Mouse (Mus musculus): ENCODE data around the gene Gm47996. TPM values are rescaled to one million over a fixed set of nuclear protein-coding genes. Genes with fewer than 3 reads are reported as not detected.
A peak's percentile ranks its signal among the peaks of the same experiment; 100 is the strongest.

The Gm47996 gene
- polyA plus RNA-seq, 1 experiment from 2014 or later: not detected

DNA sequence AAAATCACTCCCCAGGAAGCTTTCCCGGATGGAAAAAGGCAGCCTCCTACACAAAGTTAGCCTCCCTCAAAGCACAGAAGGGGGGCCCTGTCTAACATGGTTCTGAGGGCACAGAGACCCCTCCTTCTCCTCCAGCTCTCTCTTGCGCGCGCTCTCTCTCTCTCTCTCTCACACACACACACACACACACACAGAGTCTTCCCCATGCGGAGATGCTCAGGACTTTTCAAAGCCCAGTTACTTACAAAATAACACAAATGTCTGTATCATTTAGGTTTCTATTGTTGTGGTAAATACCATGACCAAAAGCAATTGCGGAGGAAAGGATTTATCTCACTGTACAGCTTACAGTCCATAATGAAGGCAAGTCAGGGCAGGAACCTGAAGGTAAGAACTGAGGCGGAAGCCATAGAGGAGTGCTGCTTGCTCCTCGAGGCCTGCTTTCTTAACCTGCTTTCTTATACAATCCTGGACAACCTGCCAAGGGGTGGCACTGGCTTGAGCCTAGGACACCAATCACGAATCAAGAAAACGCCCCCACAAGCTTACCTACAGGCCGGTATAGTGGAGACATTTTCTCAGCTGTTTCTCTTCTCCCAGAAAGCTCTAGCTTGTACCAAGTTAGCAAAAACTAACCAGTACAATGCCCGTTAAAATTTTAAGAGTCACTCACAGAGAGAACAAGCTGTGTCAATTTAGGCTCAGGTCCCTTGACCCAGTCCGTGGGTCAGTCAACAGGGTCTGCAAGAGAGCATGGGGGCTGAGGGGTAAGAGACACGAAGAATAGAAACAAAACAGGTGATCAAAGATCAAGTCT lies 41.5 kb downstream of the Gm47996 start:
- Histone ChIP-seq H3K4me2 (ENCODE audit: low read depth, low read length) (peak overlapping the region; percentile 31), H3K4me1 (ENCODE audit: control insufficient read depth, insufficient read depth, low read length) (peaks cover 3% of the 10 kb centered on the region; the same call in 1 of the 2 replicates), H3K9ac (ENCODE audit: low read depth, low read length) (no peak overlapping the region), H3K27me3 (replicated peaks; ENCODE audit: control insufficient read depth, insufficient read depth, low read length) (no peaks in the 10 kb centered on the region), H3K9me3 (ENCODE audit: control insufficient read depth, low read length) (no peaks in the 10 kb centered on the region), H3K36me3 (ENCODE audit: control insufficient read depth, insufficient read depth, low read length) (no peaks in the 10 kb centered on the region), H3K27ac (ENCODE audit: low read length) (no peak overlapping the region), H3K4me3 (ENCODE audit: low read length) (no peak overlapping the region)
- WGBS: 81% methylated on average over 14 of the region's 14 CpGs
- ATAC-seq: peak; percentile 39

DNA sequence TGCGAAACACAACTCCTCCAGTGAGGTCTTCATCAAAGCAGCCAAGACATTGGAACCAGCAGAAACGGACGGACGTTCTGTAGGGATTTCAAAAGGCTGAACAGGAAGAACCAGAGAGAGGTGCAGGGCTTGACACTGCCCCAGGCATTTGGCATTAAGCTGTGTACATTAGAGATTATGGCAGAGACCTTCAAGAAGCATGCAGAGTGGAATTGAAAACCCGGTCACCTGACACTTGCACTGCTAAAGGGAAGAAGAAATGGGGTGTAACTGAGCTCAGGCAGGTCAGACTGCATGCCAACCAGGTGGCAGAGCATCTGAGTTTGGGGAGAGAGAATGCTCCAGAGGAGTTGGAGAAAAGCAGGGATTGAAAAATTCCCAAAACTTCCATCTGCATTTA lies 45.5 kb downstream of the Gm47996 start:
- no peak overlapping the region for H3K27ac ChIP-seq (ENCODE audit: low read length)
- ATAC-seq: no peak
- WGBS: 76% methylated on average over 5 of the region's 5 CpGs

DNA sequence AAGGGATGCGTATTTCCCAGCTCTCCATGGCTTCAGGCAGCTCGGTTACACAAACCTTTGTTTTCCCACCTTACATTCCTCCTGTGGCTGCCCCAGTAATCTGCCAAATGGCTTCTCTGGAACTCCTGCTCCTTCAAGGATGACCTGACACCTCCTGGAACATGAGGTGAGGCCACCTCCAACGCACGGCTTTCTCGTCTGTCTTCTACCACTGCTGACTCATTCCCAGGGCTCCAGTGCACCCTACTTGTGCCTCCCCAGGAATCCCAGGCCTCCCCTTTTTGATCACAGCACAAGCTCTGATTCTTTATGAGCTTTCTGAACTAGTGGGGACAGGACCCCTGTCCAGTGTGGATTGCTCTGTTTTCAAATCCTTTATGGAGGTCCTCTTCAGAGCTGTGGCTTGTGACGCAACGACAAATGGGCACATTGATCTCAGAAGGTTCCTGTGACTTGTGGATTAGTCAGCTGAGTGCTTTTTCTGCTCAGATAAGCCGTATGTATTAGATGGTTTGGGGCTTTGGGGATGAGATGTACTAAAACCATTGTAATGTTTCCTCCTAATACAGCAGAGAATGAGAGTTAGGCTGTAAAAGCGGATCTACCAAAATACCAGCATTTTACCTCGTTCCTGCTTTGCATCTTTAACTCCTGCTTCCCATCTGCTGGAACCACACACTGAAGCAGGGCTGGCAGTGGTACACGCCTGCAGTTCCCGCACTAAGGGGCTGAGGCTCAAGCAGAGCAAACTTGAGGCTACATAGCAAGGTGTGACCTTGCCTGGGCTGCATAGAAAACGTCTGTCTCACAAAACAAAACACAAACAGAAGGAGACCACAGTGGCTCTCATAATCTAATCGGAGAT lies 48.4 kb downstream of the Gm47996 start:
- Histone ChIP-seq H3K9ac (ENCODE audit: low read depth, low read length) (no peak overlapping the region), H3K4me1 (ENCODE audit: control insufficient read depth, insufficient read depth, low read length) (no peaks in the 10 kb centered on the region), H3K4me3 (ENCODE audit: low read length) (no peak overlapping the region), H3K36me3 (ENCODE audit: control insufficient read depth, insufficient read depth, low read length) (no peaks in the 10 kb centered on the region), H3K4me2 (ENCODE audit: low read depth, low read length) (no peak overlapping the region), H3K9me3 (ENCODE audit: control insufficient read depth, low read length) (no peaks in the 10 kb centered on the region), H3K27me3 (replicated peaks; ENCODE audit: control insufficient read depth, insufficient read depth, low read length) (no peaks in the 10 kb centered on the region), H3K27ac (ENCODE audit: low read length) (no peak overlapping the region)
- ATAC-seq: 0 out of 2 replicates have a peak, but pooled peaks have one; percentile 42
- WGBS: 59% methylated on average over 14 of the region's 14 CpGs

More for the DNA sequence above, 45.5 kb downstream of the Gm47996 start:
- H3K9ac ChIP-seq (ENCODE audit: low read depth, low read length): no peak overlapping the region
- no peaks in the 10 kb centered on the region for H3K27me3 ChIP-seq (replicated peaks; ENCODE audit: control insufficient read depth, insufficient read depth, low read length)
- H3K4me2 ChIP-seq (ENCODE audit: low read depth, low read length): no peak overlapping the region
- H3K4me3 ChIP-seq (ENCODE audit: low read length): no peak overlapping the region
- H3K9me3 ChIP-seq (ENCODE audit: control insufficient read depth, low read length): no peaks in the 10 kb centered on the region
- peaks cover 3% of the 10 kb centered on the region; the same call in 1 of the 2 replicates for H3K4me1 ChIP-seq (ENCODE audit: control insufficient read depth, insufficient read depth, low read length)
- H3K36me3 ChIP-seq (ENCODE audit: control insufficient read depth, insufficient read depth, low read length): no peaks in the 10 kb centered on the region

DNA sequence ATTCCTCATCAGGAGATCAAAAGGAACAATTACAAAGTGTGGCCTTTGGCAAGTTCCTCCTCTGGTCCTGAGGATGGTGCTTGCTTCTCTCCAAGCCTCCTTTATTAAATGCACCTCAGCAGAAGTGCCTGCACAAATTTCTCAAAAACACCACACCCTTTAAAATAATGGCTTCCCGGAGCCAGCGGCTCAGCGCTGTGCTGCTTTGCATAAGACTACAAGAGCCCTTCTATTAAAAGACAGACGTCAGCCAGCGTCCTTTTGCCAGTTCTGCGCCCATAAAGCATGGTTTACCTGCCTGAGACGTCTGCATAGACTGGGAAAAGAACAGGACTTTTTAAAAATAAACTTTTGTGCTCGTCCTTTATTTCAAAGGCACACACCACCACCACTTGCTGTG lies 49.1 kb downstream of the Gm47996 start:
- Histone ChIP-seq H3K27ac (ENCODE audit: low read length) (no peak overlapping the region), H3K4me2 (ENCODE audit: low read depth, low read length) (no peak overlapping the region), H3K4me1 (ENCODE audit: control insufficient read depth, insufficient read depth, low read length) (no peaks in the 10 kb centered on the region), H3K36me3 (ENCODE audit: control insufficient read depth, insufficient read depth, low read length) (no peaks in the 10 kb centered on the region), H3K27me3 (replicated peaks; ENCODE audit: control insufficient read depth, insufficient read depth, low read length) (no peaks in the 10 kb centered on the region), H3K9ac (ENCODE audit: low read depth, low read length) (no peak overlapping the region), H3K4me3 (ENCODE audit: low read length) (no peak overlapping the region), H3K9me3 (ENCODE audit: control insufficient read depth, low read length) (no peaks in the 10 kb centered on the region)
- WGBS: 55% methylated on average over 8 of the region's 8 CpGs
- no peak for ATAC-seq

Other genes starting within 250 kb of the Gm47996 start
- 3.3 and 3.5 TPM in 2 replicates for gene Hmcn1, start 216.7 kb upstream of the Gm47996 start, polyA plus RNA-seq (2015; fragmentation: Nextera tagmentation; extraction: Ambion mirVana)
- 0.26 and 0.32 TPM in 2 replicates for gene Gm47985, start 27.6 kb upstream of the Gm47996 start, polyA plus RNA-seq (2015; fragmentation: Nextera tagmentation; extraction: Ambion mirVana)
- gene Gm8947, start 17.8 kb upstream of the Gm47996 start, polyA plus RNA-seq (2015; fragmentation: Nextera tagmentation; extraction: Ambion mirVana): 0.17 TPM in 1 of 2 replicates, not detected in the other
- gene Gm47995, start 11.7 kb upstream of the Gm47996 start, polyA plus RNA-seq (2015; fragmentation: Nextera tagmentation; extraction: Ambion mirVana): 0.23 TPM in 1 of 2 replicates, not detected in the other
- 0.16 TPM in 1 of 2 replicates, not detected in the other for gene 3110040M04Rik, start 6.0 kb upstream of the Gm47996 start, polyA plus RNA-seq (2015; fragmentation: Nextera tagmentation; extraction: Ambion mirVana)
- gene Ivns1abp, start 134.3 kb downstream of the Gm47996 start, polyA plus RNA-seq (2015; fragmentation: Nextera tagmentation; extraction: Ambion mirVana): 331 and 345 TPM in 2 replicates
- gene Swt1, start 218.3 kb downstream of the Gm47996 start, polyA plus RNA-seq (2015; fragmentation: Nextera tagmentation; extraction: Ambion mirVana): 30.9 and 31.9 TPM in 2 replicates
- 35.7 and 37.2 TPM in 2 replicates for gene Trmt1l, start 218.4 kb downstream of the Gm47996 start, polyA plus RNA-seq (2015; fragmentation: Nextera tagmentation; extraction: Ambion mirVana)

Data from intestine, embryonic 16.5 days (tissue).